Mouse (Mus musculus) erythroblast, embryonic 14.5 days (primary cell): ENCODE data around the gene Lcorl. TPM values are rescaled to one million over a fixed set of nuclear protein-coding genes. Genes with fewer than 3 reads are reported as not detected.

Experiments used
- H3K27me3 ChIP-seq: 2 replicates; pipeline ENCODE4 v1.6.1; 2012; ENCODE audit warnings: inconsistent platforms; ENCODE audit not compliant: control insufficient read depth
- H3K36me3 ChIP-seq: 2 replicates; pipeline ENCODE4 v1.6.1; 2012; ENCODE audit warnings: mild to moderate bottlenecking, inconsistent platforms; ENCODE audit not compliant: control insufficient read depth
- H3K4me1 ChIP-seq: 2 replicates; pipeline ENCODE4 v1.6.1; 2012; ENCODE audit warnings: inconsistent platforms; ENCODE audit not compliant: control insufficient read depth
- H3K4me3 ChIP-seq: replicated peaks from 2 replicates; pipeline ENCODE3; 2012; ENCODE audit warnings: moderate library complexity, mild to moderate bottlenecking, inconsistent platforms
- H3K9me3 ChIP-seq: 2 replicates; pipeline ENCODE4 v1.6.1; 2012; ENCODE audit warnings: low read length, inconsistent platforms, mixed read lengths; ENCODE audit not compliant: control insufficient read depth
- GATA1 ChIP-seq: IDR thresholded peaks from 2 replicates; pipeline ENCODE4 v1.6.1; 2012; ENCODE audit warnings: low read length, inconsistent platforms, mixed read lengths
- TAL1 ChIP-seq: IDR thresholded peaks from 3 replicates; pipeline ENCODE4 v1.6.1; 2012; ENCODE audit warnings: low read length, inconsistent platforms, mixed read lengths
- polyA plus RNA-seq: library from polyadenylated mRNA; stranded (reverse); fragments of >175 nt; gene quantifications from 2 replicates; pipeline ENCODE4 v1.2.3, GENCODE M21; 2012

Gene Lcorl
- polyA plus RNA-seq, 1 experiment: 0.18 TPM

DNA sequence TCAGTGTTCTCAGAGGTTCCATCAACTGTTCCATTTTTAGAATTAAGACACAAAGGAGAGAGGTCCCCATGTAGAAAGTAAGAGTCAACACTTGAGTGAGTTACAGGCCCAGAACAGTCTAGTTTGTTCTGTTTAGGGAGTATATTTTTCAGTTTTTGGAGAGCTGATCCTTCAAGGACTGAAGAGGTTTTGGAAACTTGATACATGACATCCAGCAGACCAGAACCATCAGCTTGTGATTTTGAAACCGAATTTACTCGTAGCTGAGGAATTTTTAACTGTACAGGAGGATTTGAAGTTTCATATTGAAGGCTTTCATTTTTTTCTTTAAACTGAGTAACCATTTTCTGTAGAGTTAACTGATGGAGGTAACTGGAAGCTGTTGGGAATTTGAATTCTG lies 123.7 kb downstream of the Lcorl start:
- TF ChIP-seq TAL1: no peak
- no peak for TF ChIP-seq GATA1

DNA sequence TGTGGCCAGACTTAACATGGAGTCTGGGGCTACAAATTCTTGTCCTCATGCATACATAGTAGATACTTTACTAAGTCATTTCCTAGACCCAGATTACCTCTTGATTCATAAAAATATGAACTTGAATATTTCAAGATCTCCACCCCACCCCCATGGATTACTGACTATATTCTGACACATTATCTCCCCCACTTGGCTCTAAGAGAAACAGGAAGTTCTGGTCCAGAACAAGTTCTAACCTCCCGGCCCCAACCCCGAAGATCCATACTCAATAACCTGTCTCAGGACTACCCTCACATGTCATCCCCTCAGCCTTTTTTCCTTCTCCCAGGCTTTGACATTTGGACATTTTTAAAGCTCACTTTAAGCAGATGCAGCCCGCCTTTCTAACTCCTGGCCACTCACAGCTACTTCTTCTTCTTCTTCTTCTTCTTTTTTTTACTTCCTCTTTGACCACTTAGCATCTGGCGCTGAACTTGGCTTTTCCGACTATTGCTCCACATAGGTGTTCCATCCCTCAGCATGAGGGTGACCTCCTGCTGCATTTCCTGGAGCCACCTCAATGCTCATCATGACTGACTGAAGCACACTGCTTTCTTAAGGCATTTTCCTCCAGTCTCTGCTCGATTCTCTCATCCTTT lies 138.4 kb downstream of the Lcorl start:
- Histone ChIP-seq H3K9me3 (no peaks in the 10 kb centered on the region), H3K4me3 (no peak overlapping the region), H3K36me3 (no peaks in the 10 kb centered on the region), H3K27me3 (no peaks in the 10 kb centered on the region), H3K4me1 (no peaks in the 10 kb centered on the region)
- no peak for TF ChIP-seq TAL1
- no peak for TF ChIP-seq GATA1

More for the DNA sequence above, 123.7 kb downstream of the Lcorl start:
- Histone ChIP-seq H3K4me1 (no peaks in the 10 kb centered on the region), H3K9me3 (no peaks in the 10 kb centered on the region), H3K36me3 (peaks cover 9% of the 10 kb centered on the region), H3K4me3 (no peak overlapping the region), H3K27me3 (no peaks in the 10 kb centered on the region)

DNA sequence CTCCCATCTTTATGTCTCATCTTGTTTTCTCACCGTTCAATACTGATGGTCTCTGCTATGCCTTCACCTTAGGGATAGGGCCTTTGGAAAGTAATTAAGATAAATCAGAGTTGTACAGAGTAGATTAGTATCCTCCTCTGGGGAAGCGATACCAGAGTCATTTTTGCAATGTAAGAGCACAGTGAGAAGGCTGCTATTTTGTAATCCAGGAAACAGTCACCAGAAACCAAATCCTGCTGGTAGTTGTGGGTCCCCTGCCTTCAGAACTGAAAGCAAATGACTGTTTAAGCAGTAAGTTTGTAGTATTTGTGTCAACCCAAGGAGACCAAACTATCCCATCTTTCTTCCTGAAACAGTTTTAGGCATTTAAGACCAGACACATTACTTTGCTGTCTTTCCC lies 147.8 kb downstream of the Lcorl start:
- Histone ChIP-seq H3K9me3 (no peaks in the 10 kb centered on the region), H3K4me1 (no peaks in the 10 kb centered on the region; the same call in none of the 2 replicates), H3K36me3 (peaks cover 56% of the 10 kb centered on the region), H3K27me3 (no peaks in the 10 kb centered on the region), H3K4me3 (no peak overlapping the region)
- TF ChIP-seq TAL1: no peak
- no peak for TF ChIP-seq GATA1

DNA sequence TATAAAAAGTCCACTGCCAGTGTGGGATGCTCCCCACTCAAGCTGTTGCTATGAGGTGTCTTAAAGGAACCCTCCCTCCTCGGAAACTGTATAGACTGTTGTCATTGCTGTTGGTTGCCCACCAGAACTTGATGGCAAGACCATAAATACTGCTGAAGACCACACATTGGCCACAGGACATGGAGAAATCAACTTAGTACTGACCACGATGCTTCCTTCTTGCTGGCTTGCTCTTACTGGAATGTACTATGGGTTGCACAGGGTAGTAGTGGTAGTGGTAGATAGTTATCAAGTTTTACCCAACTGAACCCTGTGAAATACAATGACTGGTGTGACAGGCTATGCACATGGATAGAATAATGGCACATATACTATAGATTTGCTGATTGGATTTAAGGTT lies 150.6 kb downstream of the Lcorl start:
- no peaks in the 10 kb centered on the region; the same call in none of the 2 replicates for H3K4me1 ChIP-seq
- TF ChIP-seq TAL1 (no peak), GATA1 (no peak)

DNA sequence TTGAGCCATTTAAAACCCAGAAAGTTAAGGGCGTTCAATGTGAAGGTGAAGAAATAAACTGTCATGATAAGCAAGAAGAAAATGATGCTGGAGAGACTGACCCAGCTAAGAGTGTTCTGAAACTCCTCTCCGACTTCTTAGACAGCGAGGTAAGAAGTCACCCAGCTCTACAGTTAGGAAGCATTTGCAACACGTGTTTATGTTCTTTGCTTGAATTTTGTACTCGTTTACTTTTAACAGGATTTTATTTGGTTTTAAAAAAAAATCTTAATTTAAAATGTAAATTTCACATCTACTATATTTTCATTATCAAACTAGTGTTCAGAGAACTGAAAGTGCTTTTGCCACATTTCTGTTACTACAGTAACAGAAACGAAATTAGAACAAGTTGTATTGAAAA lies 165.7 kb downstream of the Lcorl start:
- no peaks in the 10 kb centered on the region for H3K27me3 ChIP-seq
- no peak overlapping the region for H3K4me3 ChIP-seq
- H3K9me3 ChIP-seq: no peaks in the 10 kb centered on the region
- TF ChIP-seq TAL1 (no peak), GATA1 (no peak)
- H3K36me3 ChIP-seq: peaks cover 84% of the 10 kb centered on the region
- no peaks in the 10 kb centered on the region for H3K4me1 ChIP-seq

More for the DNA sequence above, 150.6 kb downstream of the Lcorl start:
- Histone ChIP-seq H3K9me3 (no peaks in the 10 kb centered on the region), H3K36me3 (peaks cover 78% of the 10 kb centered on the region), H3K27me3 (no peaks in the 10 kb centered on the region), H3K4me3 (no peak overlapping the region)

DNA sequence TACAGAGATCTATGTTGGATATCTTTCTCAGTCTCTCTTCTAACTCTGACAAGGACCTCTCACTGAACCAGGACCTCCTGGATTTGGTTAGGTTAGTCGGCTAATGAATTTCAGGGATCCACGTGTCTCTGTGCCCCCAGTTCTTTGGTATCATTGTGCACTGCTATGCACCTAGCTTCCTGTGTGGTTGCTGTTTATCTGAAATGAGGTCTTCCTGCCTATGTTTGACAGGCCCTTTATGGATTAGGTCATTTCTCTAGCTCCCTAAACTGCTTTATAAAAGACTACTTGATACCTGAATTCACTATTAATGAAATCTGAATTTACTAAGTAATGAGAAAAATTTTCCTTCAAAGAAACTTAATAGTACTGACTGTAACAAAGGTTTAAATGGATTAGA lies 166.6 kb downstream of the Lcorl start:
- Histone ChIP-seq H3K4me1 (no peaks in the 10 kb centered on the region), H3K4me3 (no peak overlapping the region), H3K9me3 (no peaks in the 10 kb centered on the region), H3K27me3 (no peaks in the 10 kb centered on the region), H3K36me3 (peaks cover 83% of the 10 kb centered on the region)
- TF ChIP-seq GATA1 (no peak), TAL1 (no peak)

DNA sequence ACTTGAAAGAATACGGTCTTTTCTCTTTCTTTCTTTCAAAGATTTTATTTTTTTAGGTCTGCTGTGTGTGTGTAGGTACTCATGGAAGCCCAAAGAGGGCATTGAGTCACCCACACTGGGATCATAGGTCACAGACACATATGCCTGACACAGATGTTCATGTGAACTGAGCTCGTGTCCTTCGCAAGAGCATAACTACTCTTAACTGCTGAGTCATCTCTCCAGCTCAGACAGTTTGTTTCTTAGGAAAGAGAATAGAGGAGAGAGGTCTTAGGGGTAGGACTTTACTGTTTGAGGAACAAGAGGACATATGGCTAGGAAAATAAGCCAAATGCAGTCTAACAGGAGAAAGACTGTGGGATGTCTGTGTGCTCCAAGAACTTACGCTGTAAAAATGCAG lies 168.3 kb downstream of the Lcorl start:
- Histone ChIP-seq H3K4me1 (no peaks in the 10 kb centered on the region), H3K4me3 (no peak overlapping the region), H3K36me3 (peaks cover 83% of the 10 kb centered on the region), H3K9me3 (no peaks in the 10 kb centered on the region), H3K27me3 (no peaks in the 10 kb centered on the region)
- TF ChIP-seq TAL1: no peak
- TF ChIP-seq GATA1: no peak

DNA sequence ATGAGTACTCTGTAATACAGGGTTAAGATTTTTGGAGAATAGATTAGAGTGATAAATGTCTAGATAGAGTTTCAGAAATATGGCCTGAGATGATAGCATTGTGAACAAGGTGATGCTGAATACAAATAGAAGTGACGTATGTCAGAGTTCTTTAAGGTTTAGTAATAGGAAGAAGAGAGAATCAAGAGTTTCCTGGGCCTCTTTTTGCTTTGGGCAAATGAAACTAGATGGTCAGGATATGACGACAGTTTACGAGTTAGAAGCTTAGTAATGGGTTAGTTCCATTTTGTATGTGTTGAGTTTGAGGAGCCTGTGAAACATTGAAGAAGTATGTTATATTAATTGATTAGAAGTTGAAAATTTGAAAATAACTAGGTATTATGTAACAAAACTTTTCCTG lies 171.2 kb downstream of the Lcorl start:
- no peak overlapping the region for H3K4me3 ChIP-seq
- peaks cover 87% of the 10 kb centered on the region for H3K36me3 ChIP-seq
- H3K9me3 ChIP-seq: no peaks in the 10 kb centered on the region
- no peaks in the 10 kb centered on the region for H3K27me3 ChIP-seq
- TF ChIP-seq TAL1 (no peak), GATA1 (no peak)
- no peaks in the 10 kb centered on the region for H3K4me1 ChIP-seq

DNA sequence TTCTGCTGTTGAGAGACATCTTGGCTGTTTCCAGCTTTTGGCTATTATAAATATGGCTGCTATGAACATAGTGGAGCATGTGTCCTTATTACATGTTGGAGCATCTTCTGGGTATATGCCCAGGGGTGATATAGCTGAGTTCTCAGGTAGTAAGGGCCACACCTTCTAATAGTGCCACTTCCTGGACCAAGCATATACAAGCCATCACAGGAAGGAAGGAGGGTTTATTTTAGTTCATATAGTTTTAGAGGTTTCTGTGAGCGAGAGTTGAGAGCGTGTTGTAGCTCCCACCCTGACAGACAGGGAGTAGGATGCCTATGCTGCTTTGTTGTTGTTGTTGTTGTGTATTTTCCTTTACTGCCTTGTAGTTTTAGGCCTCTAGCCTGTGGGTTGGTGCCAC lies 172.2 kb downstream of the Lcorl start:
- TF ChIP-seq TAL1 (no peak), GATA1 (no peak)
- H3K27me3 ChIP-seq: no peaks in the 10 kb centered on the region
- H3K4me3 ChIP-seq: no peak overlapping the region
- H3K9me3 ChIP-seq: no peaks in the 10 kb centered on the region
- peaks cover 91% of the 10 kb centered on the region for H3K36me3 ChIP-seq
- no peaks in the 10 kb centered on the region for H3K4me1 ChIP-seq

DNA sequence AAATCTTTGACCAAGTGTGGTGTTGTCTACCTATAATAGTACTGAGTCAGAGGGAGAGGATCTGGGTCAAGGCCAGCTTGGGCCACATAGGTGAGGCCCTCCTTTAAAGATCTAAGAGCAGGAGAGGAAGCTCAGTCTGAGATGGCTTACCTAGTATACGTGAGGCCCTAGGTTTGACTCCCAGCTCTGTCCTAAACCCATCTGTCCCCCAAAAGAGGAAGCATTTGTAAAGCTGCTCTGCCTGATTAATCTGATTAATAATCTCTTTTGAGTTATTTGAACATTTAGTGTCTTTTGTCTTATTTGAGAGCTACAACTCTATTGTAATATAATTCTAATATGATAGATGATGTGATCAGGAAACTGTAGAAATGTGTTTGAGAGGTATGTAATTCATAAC lies 174.0 kb downstream of the Lcorl start:
- Histone ChIP-seq H3K9me3 (no peaks in the 10 kb centered on the region), H3K4me3 (no peak overlapping the region), H3K4me1 (no peaks in the 10 kb centered on the region), H3K36me3 (peaks cover 93% of the 10 kb centered on the region), H3K27me3 (no peaks in the 10 kb centered on the region)
- TF ChIP-seq TAL1 (no peak), GATA1 (no peak)
